Mouse (Mus musculus): ENCODE results near the gene Slc38a2.

GRCm38 (mm10) chr15:96736663-96737385, 37.3 kb upstream of the Slc38a2 start:
- TF ChIP-seq CTCF (IDR thresholded peaks at IDR 0.05; ENCODE audit: low read depth, low read length) (no peak), POLR2A (IDR thresholded peaks at IDR 0.05; ENCODE audit: borderline replicate concordance, low read depth, low read length) (no peak)
